Mouse (Mus musculus): ENCODE results near the gene Paxip1.

GRCm38 (mm10) chr5:27818840-27819672, 27.6 kb upstream of the Paxip1 start:
- TF ChIP-seq ZNF384 (IDR thresholded peaks at IDR 0.05; ENCODE audit: low read depth, low read length): peak; percentile 94
- no peak for TF ChIP-seq MAFK (IDR thresholded peaks at IDR 0.05; ENCODE audit: insufficient read depth, low read depth, low read length)

Measured in ES-E14 (cell line).